Mouse (Mus musculus) intestine, embryonic 16.5 days (tissue): ENCODE results near the gene Myom3. TPM values are rescaled to one million over a fixed set of nuclear protein-coding genes. Genes with fewer than 3 reads are reported as not detected.
A peak's percentile ranks its signal among the peaks of the same experiment; 100 is the strongest.

Source experiments
- ATAC-seq: fragments of 200-750 bp; cut with Nextera tagmentation; 2 replicates; pipeline ENCODE4 v1.8.0; 2017; ENCODE audit warnings: moderate TSS enrichment, moderate library complexity
- H3K27ac ChIP-seq: fragments of 300-500 bp; sonication (generic); 2 replicates; pipeline ENCODE4 v1.5.1; 2014; ENCODE audit warnings: mild to moderate bottlenecking, low read length
- H3K27me3 ChIP-seq: fragments of 300-500 bp; sonication (generic); replicated peaks from 2 replicates; pipeline ENCODE4 v1.6.1; 2014; ENCODE audit warnings: low read length, control low read depth, mixed read lengths; ENCODE audit not compliant: control insufficient read depth, insufficient read depth
- H3K36me3 ChIP-seq: fragments of 300-500 bp; sonication (generic); 2 replicates; pipeline ENCODE4 v1.6.1; 2014; ENCODE audit warnings: low read length, control low read depth; ENCODE audit not compliant: control insufficient read depth, insufficient read depth
- H3K4me1 ChIP-seq: fragments of 300-500 bp; sonication (generic); 2 replicates; pipeline ENCODE4 v1.6.1; 2014; ENCODE audit warnings: low read length, control low read depth, mixed read lengths; ENCODE audit not compliant: control insufficient read depth, insufficient read depth
- H3K4me2 ChIP-seq: fragments of 300-500 bp; sonication (generic); 2 replicates; pipeline ENCODE4 v1.6.1; 2014; ENCODE audit warnings: low read depth, low read length, control low read depth
- H3K4me3 ChIP-seq: fragments of 300-500 bp; sonication (generic); 2 replicates; pipeline ENCODE4 v1.5.1; 2014; ENCODE audit warnings: mild to moderate bottlenecking, low read length
- H3K9ac ChIP-seq: fragments of 300-500 bp; sonication (generic); 2 replicates; pipeline ENCODE4 v1.6.1; 2014; ENCODE audit warnings: low read depth, low read length
- H3K9me3 ChIP-seq: fragments of 300-500 bp; sonication (generic); 2 replicates; pipeline ENCODE4 v1.6.1; 2016; ENCODE audit warnings: low read length, control low read depth; ENCODE audit not compliant: control insufficient read depth
- WGBS: fragments of 180-500 bp; shearing (Covaris S2); extraction: QIAGEN DNeasy Blood & Tissue Kit; methylation state at CpG from one replicate; pipeline ENCODE4 v1.1.7; 2014; 5-methylcytosine and 5-hydroxymethylcytosine counted together
- polyA plus RNA-seq: library from polyadenylated mRNA; unstranded; fragments of >200 nt; fragmentation: Nextera tagmentation; extraction: Ambion mirVana; gene quantifications from 2 replicates; pipeline ENCODE4 v1.2.1, GENCODE M21; 2015

The Myom3 gene
- polyA plus RNA-seq, 1 experiment from 2014 or later, result 0.88 TPM

- H3K36me3 ChIP-seq, result no peaks in the 10 kb centered on the region
- H3K4me3 ChIP-seq, result no peak overlapping the region
- WGBS, result 76% methylated on average over 3 of the region's 3 CpGs
- ATAC-seq, result no peak
- no peak overlapping the region for H3K9ac ChIP-seq
- H3K27me3 ChIP-seq, result no peaks in the 10 kb centered on the region
- H3K4me2 ChIP-seq, result no peak overlapping the region
- peaks cover 4% of the 10 kb centered on the region for H3K4me1 ChIP-seq
- H3K27ac ChIP-seq, result no peak overlapping the region
- H3K9me3 ChIP-seq, result no peaks in the 10 kb centered on the region
Observed at GRCm38 (mm10) chr4:135766976-135767375, 7.5 kb downstream of the Myom3 start.

DNA sequence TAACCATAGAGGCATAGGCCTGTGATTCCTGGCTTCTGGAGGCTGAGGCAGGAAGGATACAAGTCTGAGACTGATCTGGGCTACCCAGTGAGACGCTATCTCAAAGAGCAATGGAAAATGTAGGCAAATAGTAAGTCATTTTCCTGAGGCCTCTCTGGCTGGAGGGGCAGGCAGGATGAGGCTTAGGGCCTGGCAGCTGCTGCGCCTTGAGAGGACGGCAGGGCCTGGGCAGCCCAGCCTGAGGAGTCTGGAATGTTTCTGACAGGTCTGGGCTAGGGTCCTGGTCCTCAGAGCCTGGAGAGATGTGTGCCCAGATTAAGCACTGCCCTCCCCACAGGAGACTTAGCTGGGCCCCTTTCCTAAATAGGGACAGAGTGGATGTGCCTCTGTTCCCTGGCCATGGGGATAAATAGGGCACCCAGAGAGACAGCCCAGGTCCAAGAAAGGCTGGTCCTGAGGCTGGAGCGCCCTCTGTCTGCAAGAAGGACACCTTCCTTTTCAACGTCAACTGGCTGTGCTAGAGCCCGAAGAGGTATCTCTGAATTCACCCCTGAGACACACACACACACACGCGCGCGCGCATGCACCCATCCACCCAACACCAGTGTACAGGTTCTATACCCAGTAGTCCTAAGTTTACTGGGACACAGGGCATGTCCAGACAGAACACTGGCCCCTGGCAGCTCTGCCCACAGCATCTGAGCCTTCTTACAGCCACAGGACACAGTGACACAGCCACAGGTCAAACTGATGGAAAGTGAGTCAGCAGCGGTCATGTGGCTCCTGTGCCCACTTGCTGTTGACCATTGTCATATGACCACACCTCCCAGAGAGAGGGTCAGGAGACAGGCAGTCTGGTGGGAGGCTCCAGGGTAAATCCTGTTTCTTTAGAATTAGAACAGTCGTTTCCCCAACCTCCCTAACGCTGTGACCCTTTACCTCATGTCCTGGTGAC is 9.3 kb downstream of the Myom3 start:
- H3K4me1 ChIP-seq, result no peaks in the 10 kb centered on the region
- H3K36me3 ChIP-seq, result no peaks in the 10 kb centered on the region
- H3K9ac ChIP-seq, result no peak overlapping the region
- no peaks in the 10 kb centered on the region for H3K9me3 ChIP-seq
- no peak overlapping the region for H3K27ac ChIP-seq
- no peaks in the 10 kb centered on the region for H3K27me3 ChIP-seq
- 66% methylated on average over 14 of the region's 14 CpGs for WGBS
- no peak overlapping the region for H3K4me2 ChIP-seq
- peak; percentile 26; the same call in 1 of the 2 replicates for ATAC-seq
- H3K4me3 ChIP-seq, result no peak overlapping the region

GRCm38 (mm10) chr4:135770611-135771305 is 11.2 kb downstream of the Myom3 start:
- no peaks in the 10 kb centered on the region for H3K4me1 ChIP-seq
- H3K9ac ChIP-seq, result no peak overlapping the region
- no peaks in the 10 kb centered on the region for H3K36me3 ChIP-seq
- no peaks in the 10 kb centered on the region for H3K9me3 ChIP-seq
- 81% methylated on average over 18 of the region's 18 CpGs for WGBS
- no peaks in the 10 kb centered on the region for H3K27me3 ChIP-seq
- no peak overlapping the region for H3K4me3 ChIP-seq
- H3K27ac ChIP-seq, result no peak overlapping the region
- no peak for ATAC-seq
- no peak overlapping the region for H3K4me2 ChIP-seq

DNA sequence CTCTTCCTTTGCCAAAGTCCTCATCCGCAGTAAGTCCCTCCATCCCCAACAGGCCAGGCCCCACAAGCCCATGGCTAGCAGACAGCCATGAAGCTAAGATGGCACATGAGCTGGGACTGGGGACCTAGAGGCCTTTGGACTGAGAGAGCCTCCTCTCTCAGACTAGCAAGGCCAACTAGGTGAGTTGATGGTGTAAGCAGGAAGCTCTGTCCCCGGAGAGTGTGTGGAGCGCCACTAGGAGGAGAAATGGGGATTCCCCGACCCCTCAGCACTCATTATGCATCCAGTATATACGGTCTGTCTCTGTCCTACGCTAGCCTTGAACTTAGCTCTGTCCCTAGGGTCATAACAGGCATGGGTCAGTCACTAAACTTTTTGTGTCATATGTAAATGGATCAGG is 12.1 kb downstream of the Myom3 start:
- no peaks in the 10 kb centered on the region for H3K9me3 ChIP-seq
- no peaks in the 10 kb centered on the region for H3K4me1 ChIP-seq
- H3K27ac ChIP-seq, result no peak overlapping the region
- H3K27me3 ChIP-seq, result no peaks in the 10 kb centered on the region
- H3K4me2 ChIP-seq, result no peak overlapping the region
- no peak for ATAC-seq
- H3K36me3 ChIP-seq, result no peaks in the 10 kb centered on the region
- H3K9ac ChIP-seq, result no peak overlapping the region
- H3K4me3 ChIP-seq, result no peak overlapping the region
- WGBS, result 78% methylated on average over 6 of the region's 6 CpGs

DNA sequence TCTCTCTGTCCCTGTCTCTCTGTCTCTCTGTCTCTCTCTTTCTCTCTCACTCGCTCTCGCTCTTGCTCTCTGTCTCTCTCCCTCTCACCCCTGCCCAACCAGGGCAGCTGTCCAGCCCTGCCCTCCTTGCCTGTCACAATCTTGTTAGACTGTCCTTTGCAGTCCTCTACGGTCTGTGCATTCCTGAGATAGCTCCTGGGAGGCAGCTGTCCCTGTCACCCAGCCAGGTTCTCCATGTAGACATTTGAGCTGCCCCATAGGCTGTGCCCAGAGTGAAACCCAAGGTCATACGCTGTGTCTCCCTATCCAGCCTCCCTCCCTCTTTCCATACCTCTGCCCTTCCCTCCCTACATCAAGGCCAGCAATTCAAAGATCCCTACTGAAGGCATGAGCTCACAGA is 13.2 kb downstream of the Myom3 start:
- Histone ChIP-seq H3K9me3 (no peaks in the 10 kb centered on the region), H3K4me2 (no peak overlapping the region), H3K9ac (no peak overlapping the region), H3K27me3 (no peaks in the 10 kb centered on the region), H3K4me1 (no peaks in the 10 kb centered on the region), H3K27ac (no peak overlapping the region), H3K36me3 (no peaks in the 10 kb centered on the region), H3K4me3 (no peak overlapping the region)
- ATAC-seq, result no peak
- WGBS, result 77% methylated on average over 4 of the region's 4 CpGs

- Histone ChIP-seq H3K9me3 (no peaks in the 10 kb centered on the region), H3K9ac (no peak overlapping the region), H3K4me2 (no peak overlapping the region), H3K4me1 (no peaks in the 10 kb centered on the region), H3K27ac (no peak overlapping the region), H3K4me3 (no peak overlapping the region), H3K36me3 (no peaks in the 10 kb centered on the region), H3K27me3 (no peaks in the 10 kb centered on the region)
- ATAC-seq, result no peak
- 65% methylated on average over 8 of the region's 8 CpGs for WGBS
Observed at GRCm38 (mm10) chr4:135774496-135774895, 15.0 kb downstream of the Myom3 start.

DNA sequence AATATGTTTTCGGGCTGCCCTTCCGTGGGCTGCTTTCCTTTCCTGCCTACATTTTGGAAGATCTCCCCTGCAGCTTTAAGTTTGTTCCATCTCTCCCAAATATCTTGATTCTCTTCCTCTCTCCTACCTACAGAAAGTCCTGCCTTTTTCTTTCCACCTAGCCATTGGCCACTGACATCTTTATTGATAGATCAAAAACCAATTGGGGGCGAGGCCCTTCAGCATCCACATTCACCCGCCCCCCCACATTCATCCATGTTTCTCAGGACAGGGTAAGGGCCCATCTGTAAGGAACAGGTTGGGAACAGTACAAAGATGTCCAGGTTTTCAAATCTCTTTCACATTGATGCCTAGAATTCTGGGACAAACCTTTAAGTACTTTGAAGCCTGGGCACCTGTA is 17.3 kb downstream of the Myom3 start:
- H3K36me3 ChIP-seq, result no peaks in the 10 kb centered on the region
- no peak for ATAC-seq
- no peak overlapping the region for H3K4me2 ChIP-seq
- H3K9ac ChIP-seq, result no peak overlapping the region
- H3K27me3 ChIP-seq, result no peaks in the 10 kb centered on the region
- no peaks in the 10 kb centered on the region for H3K4me1 ChIP-seq
- H3K4me3 ChIP-seq, result no peak overlapping the region
- WGBS, result 84% methylated on average over 4 of the region's 4 CpGs
- H3K27ac ChIP-seq, result no peak overlapping the region
- H3K9me3 ChIP-seq, result no peaks in the 10 kb centered on the region

DNA sequence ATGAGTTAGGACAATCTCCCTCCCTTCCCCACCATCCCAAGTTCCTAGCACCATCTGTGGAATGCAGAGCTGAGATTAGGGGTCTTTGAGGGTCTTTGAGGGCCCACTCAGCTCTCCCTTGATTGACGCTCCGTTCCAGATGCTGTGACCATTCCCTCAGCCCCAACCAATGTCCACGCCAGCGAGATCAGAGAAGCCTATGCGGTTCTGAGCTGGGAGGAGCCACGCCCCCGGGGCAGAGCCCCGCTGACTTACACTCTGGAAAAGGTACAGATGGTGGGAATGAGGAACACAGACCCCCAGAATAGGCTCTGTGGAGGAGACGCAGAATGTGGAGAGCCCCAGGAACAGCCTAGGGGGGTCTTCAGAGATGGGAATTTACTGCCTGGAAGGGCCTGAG is 20.1 kb downstream of the Myom3 start:
- H3K27ac ChIP-seq, result no peak overlapping the region
- H3K9ac ChIP-seq, result no peak overlapping the region
- H3K4me1 ChIP-seq, result no peaks in the 10 kb centered on the region
- no peaks in the 10 kb centered on the region for H3K9me3 ChIP-seq
- no peaks in the 10 kb centered on the region for H3K36me3 ChIP-seq
- 73% methylated on average over 9 of the region's 9 CpGs for WGBS
- no peak for ATAC-seq
- no peak overlapping the region for H3K4me3 ChIP-seq
- H3K27me3 ChIP-seq, result no peaks in the 10 kb centered on the region
- H3K4me2 ChIP-seq, result no peak overlapping the region

GRCm38 (mm10) chr4:135780255-135780654 is 20.7 kb downstream of the Myom3 start:
- Histone ChIP-seq H3K9me3 (no peaks in the 10 kb centered on the region), H3K4me2 (no peak overlapping the region), H3K36me3 (no peaks in the 10 kb centered on the region), H3K27ac (no peak overlapping the region), H3K4me3 (no peak overlapping the region), H3K27me3 (no peaks in the 10 kb centered on the region), H3K4me1 (no peaks in the 10 kb centered on the region), H3K9ac (no peak overlapping the region)
- ATAC-seq, result peak; percentile 36; the same call in 1 of the 2 replicates
- 62% methylated on average over 3 of the region's 3 CpGs for WGBS
